Mouse (Mus musculus) ES-Bruce4 (cell line): ENCODE data around the gene Pax5.

Source experiments
- CTCF ChIP-seq: IDR thresholded peaks from one replicate; pipeline ENCODE4 v1.8.1; 2011; ENCODE audit warnings: low read depth, low read length
- POLR2A ChIP-seq: IDR thresholded peaks from one replicate; pipeline ENCODE4 v1.8.1; 2011; ENCODE audit warnings: low read length; ENCODE audit not compliant: insufficient read depth

GRCm38 (mm10) chr4:44701513-44701912 lies 8.8 kb downstream of the Pax5 start:
- TF ChIP-seq POLR2A (no peak), CTCF (no peak)
